Mouse (Mus musculus) lung, postnatal 0 days (tissue): ENCODE results near the gene Gm20662.

Experiments
- CTCF ChIP-seq: IDR thresholded peaks from 2 replicates; pipeline ENCODE4 v1.5.1; 2016; ENCODE audit warnings: antibody characterized with exemption, mild to moderate bottlenecking
- EP300 ChIP-seq: IDR thresholded peaks from 2 replicates; pipeline ENCODE4 v1.6.1; 2016; ENCODE audit warnings: antibody characterized with exemption, mild to moderate bottlenecking, control low read depth

DNA sequence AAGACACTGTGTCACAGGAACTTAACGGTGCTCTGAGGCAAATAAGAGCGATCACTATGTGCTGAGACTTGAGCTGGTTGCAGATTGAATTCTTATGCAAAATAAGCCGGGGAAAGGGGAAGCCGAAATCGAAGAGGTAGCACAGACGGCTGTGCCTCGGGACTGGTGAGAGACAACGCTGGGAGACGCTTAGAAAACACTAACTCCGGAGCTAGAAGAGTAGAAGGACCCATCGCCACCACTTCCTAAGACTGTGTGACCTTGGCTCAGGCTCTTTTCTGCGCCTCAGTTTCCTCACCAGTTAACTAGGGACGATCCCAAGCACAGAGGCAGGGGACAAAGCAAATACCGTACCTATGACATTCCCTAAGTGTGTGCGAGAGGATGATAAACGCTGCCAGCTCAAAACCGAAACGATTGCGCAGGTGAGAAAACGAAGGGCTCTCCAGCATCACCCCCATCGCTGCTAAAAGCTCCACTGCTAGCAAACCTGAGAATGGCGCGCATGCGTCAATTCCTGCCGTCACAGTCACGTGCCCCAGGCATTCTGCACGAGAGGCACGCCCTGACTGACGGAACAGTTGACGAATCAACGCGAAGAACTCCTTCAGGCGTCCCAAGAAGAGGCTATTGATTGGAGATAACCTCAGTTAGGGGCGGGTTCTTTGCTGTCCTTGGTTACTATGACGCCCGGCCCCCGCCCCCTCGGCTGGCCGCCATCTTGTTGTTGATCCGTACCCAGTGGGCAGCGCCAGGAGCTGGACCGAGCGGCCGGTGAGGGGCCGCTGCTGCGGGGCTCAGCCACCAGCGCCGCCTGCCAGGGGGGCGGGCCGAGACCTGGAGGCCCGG lies 6.0 kb downstream of the Gm20662 start, which contains the start of gene Ip6k1:
- TF ChIP-seq CTCF, result no peak
- no peak for TF ChIP-seq EP300
